Mouse (Mus musculus) retina, embryonic 14.5 days (tissue): ENCODE data around the gene Nln.

ENCODE experiments used
- DNase-seq: peaks from one replicate; pipeline ENCODE4 v3.0.0-alpha.2; 2015; ENCODE audit warnings: low spot score

Gene Nln

DNA sequence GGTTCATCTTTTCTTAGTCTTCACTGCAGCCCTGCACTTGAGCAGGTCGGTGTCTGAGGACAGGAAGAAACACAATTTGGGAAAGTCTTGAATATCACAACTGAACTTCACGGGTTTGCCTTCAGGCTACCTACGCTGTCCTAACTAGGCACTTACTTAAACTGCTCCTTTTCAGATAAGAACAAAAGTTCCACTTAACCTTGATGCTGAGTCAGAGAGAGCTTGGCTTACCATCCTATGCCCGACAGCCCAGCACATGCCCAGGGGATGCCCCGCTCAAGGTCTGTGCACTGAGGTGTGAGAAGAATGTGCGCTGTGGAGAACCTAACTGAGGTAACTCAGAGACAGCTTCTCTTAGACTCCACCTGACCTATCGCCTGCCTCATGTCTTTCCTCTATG, 67.9 kb downstream of the Nln start:
- no peak for DNase-seq

DNA sequence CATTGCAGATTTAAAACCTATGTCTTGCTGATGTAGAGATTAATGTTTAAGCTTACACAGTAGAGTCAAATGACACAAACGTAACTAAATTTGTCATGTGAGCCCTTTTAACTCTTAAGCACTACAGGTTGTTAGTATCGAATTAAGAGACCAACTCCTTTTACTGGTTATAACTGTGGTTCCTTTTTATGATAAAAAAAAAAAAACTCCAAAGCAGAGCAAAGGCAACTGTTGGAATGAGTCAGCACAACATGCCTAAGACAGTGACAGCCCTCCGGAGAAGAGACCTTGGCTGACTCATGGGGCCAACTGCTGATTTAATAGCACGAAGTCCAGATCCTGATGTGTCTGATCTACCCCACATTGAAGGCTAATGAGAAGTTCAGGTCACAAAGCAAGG, 68.5 kb downstream of the Nln start:
- DNase-seq = no peak

DNA sequence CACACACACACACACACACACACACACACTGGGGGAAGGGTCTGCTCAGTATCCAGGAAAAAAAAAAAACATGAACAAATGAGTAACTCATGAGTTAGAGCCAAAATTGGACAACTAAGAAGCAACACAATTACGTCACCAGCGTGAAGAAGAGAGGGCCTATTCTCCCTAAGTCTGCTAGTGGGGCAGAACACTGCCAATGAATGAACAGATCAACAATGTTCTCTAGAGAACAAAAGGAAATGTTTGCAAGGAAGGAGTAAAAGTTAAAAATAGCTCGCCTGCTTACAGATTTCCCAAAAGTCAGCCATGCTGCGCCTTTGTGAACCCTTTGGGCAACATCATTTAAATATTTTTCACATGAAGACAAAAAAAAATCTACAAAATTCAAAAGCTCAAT, 69.6 kb downstream of the Nln start:
- DNase-seq = no peak

DNA sequence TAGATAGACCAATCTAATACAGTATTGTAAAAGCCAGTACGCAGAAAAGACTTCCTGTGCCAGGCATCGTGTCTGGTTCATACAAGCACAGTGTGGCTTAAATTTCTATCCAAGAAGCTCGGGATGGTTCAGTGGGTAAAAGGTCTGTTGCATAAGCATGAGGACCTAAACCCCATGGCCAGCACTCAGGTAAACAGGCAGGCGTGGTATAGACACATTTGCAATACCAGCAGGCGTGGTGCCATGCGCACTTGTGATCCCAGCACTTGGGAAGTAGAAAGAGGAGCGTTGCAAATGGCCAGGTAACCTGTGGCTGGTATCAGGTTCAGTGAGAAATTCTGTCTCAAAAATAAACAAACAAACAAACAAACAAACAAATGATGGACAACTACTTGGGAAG, 70.5 kb downstream of the Nln start:
- no peak for DNase-seq

DNA sequence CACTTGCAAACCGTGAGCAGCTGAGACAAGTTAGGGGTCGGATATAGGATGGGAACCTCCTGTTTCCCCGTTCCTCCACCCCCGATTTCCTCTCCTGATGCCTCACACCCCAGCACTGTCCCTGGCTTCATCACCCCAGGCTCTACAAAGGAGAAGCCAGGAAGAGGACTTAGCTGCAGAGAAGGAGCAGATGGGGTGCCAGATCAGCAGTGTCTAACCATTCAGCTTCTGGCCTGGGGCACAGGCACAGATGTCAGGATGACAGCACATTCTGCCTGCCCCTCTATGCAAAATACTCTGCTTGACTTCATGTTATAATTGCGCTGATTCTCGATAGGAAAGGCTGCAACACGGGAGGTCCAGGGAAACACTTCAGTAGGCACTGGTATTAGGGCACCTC, 71.1 kb downstream of the Nln start:
- DNase-seq = no peak

- no peak for DNase-seq
These were observed 71.7 kb downstream of the Nln start for GRCm38 (mm10) chr13:104037531-104038290.

- DNase-seq = no peak
These were observed 72.7 kb downstream of the Nln start for GRCm38 (mm10) chr13:104036494-104037290.

- no peak for DNase-seq
These were observed 73.8 kb downstream of the Nln start for GRCm38 (mm10) chr13:104035651-104036050.

DNA sequence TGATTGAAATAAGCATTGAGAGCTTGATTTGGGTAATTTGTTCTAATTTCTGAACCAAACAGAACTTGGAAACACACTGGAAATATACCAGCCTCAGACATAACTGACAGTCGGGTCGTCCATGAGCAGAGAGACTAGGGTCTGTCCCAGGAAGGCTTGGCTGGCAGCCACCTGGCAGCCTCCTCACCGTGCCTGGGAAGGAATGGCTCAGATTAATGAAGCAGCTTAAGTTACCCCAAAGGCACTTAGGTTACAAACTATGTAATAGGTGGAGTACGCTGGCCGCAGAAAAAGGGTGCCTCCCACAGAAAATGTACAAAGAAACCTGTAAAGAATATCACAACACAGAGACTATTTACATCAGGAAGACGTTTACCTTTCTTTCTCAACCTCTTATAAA, 74.6 kb downstream of the Nln start:
- no peak for DNase-seq

DNA sequence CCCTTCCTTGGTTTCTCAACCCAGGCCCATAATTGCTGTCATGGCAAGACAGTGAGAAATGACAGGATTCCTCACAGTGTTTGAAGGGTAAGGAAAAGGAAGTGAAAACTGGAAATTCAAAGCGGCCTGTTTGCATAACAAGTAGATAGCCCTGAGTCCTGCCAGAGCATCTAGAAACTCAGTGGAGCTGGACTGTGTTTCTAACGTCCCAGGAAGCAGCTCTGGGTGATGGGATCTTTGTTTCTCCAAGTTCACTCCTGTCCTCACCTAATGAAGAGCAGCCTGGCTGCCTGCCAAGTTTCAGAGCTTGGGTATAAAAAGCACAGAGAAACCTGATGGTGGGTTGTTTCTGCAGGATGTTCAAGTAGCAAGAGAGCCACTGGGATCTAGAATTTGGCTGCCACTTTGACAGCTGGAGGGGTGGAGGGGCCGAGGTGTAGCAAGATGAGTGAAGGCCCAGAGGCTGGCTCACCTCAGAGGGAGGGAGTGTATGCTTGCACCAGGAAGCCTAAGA, 76.7 kb downstream of the Nln start:
- no peak for DNase-seq

DNA sequence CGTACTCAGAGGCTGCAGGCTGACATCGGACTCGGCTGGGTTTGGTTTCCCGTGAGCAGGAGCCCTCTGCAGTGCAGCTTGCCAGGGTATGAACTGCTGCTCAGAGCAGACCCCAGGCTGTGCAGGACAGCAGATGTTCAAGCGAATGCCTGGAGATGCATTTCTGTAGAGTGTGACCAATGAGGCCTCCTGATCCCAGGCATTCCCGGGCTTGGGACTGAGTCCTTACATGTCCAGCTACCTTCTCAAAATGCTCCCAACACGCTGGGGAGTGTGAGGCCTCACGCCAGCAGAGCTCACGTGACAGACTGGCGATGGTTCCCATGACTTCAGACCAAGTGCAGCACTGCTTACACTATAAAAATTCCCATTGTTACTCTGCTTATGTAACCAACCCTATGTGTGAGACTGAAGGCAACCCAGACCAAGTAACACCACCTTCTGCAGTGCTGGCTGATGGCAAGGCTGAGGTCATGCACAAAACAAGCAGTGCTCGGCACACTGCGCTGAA, 77.5 kb downstream of the Nln start:
- no peak for DNase-seq

DNA sequence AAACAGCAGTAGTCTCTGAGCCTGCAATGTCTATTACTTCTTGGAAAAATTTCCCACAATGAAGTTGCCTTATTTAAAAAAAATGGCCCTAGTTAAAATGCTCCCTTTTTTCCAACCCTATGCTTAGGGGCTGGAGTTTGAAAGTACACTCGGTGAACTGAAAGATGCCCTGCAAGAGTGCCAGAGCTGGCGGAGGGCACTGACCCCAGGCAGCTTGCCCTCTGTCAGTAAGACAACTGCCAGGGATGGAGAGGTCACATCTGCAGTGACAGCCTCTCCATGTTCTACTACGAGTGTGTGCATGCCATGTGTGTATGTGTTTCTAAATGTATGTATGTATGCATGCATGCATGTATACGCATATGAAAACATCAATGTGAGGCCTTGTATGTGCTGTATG, 78.5 kb downstream of the Nln start:
- DNase-seq = no peak

DNA sequence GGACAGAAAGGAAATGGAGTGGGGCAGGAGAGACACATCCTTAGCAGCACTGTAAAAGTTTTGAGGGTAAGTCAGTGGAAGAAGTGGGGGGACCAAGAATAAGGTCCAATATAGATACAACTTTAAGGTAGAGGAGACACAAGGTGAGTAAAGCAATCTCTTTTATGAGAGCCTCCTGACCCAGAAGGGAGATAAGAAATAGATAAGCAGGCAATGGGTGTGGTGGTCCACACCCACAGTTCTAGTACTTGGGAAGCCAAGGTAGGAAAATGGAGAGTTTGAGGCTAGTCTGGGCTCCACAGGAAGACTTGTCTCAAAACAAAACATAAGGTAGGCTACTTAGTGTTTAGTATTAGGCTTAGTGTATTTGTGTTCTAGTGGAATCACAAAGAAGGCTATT, 79.9 kb downstream of the Nln start:
- DNase-seq = no peak

- DNase-seq = no peak
These were observed 80.3 kb downstream of the Nln start for GRCm38 (mm10) chr13:104029089-104029488.

- no peak for DNase-seq
These were observed 82.9 kb downstream of the Nln start for GRCm38 (mm10) chr13:104026525-104026924.

- DNase-seq = no peak
These were observed 83.8 kb downstream of the Nln start for GRCm38 (mm10) chr13:104025710-104025995.

- DNase-seq = no peak
These were observed 84.3 kb downstream of the Nln start for GRCm38 (mm10) chr13:104024856-104025709.

GRCm38 (mm10) chr13:104024275-104024674, 85.1 kb downstream of the Nln start:
- no peak for DNase-seq

DNA sequence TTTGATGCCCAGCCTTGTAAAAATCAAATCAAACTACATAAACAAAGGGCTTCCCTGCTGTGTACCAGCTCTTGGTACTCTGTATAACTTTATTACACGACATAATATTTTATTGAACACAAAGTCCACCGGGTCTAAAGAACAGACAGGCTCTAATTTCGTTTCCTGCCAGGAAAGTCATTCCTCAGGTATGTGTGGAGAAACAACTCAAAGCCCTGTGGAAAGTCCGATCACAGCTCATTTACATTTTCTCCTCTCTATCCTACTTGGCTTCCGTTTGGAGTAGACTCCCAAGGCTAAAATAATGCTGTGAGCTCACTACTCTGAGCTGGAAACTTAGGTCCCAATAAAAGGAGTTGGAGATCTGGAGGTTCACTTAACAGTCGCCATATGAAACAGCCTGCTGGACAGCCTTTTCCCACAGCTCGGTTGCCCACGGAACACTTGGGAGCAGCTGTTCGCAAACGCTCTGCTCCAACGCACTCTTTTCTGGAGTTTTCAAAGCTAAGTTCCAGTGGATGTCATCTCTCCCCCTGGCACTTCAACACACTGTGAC, 86.0 kb downstream of the Nln start:
- DNase-seq = no peak

GRCm38 (mm10) chr13:104018466-104019076, 90.8 kb downstream of the Nln start:
- DNase-seq = no peak

DNA sequence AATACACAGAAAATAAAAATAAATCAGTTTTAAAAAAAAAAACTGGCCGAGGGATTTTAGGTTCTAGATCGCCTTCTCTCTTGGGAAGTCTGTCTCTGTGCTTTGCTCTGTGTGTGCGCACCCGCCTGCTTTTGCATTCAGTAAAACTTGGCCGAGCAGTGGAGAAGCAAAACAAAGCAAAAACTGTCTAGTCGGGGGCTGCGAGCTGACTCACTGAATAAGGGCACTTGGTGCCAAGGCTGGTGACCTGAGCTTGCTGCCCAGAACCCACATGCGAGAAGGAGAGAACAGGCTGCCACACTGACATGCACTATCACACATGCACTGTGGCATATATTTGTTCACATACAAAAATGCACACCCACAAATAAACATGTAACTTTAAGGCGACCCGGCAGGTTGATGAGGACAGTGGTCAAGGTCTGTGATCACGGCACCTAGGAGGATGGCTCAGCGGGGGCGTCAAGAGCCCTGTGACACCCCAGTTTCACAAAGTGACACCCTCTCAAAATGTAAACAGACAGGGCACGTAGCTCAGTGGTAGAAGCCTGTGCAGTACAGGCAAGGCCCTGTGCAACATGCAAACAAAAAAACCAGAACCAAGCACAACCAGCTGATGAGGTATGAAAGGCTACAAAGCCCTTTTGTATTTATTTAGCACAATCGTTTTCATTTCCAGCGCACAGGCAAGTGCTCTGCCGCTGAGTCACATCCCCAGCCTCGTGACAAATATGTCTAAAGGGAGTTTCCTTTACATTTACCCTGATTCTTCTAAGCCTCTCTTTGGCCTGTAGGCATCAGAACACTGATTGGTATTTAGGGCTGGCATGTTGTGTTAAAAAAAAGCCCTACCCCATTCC, 93.9 kb downstream of the Nln start:
- no peak for DNase-seq
